Mouse (Mus musculus) neural tube, embryonic 13.5 days (tissue): Measurements from ENCODE around the gene Hspa1l. TPM values are rescaled to one million over a fixed set of nuclear protein-coding genes. Genes with fewer than 3 reads are reported as not detected.

Experiments
- ATAC-seq: fragments of 200-750 bp; cut with Nextera tagmentation; 2 replicates; pipeline ENCODE4 v1.8.0; 2017; ENCODE audit warnings: low read depth, mild to moderate bottlenecking, moderate TSS enrichment, moderate library complexity
- H3K27ac ChIP-seq: fragments of 300-500 bp; sonication (generic); replicated peaks from 2 replicates; pipeline ENCODE4 v1.5.1; 2015; ENCODE audit warnings: moderate library complexity, mild to moderate bottlenecking, inconsistent platforms
- H3K27me3 ChIP-seq: fragments of 300-500 bp; sonication (generic); 2 replicates; pipeline ENCODE4 v1.6.1; 2015; ENCODE audit warnings: mild to moderate bottlenecking, inconsistent platforms
- H3K36me3 ChIP-seq: fragments of 300-500 bp; sonication (generic); 2 replicates; pipeline ENCODE4 v1.6.1; 2015; ENCODE audit warnings: mild to moderate bottlenecking, inconsistent platforms
- H3K4me1 ChIP-seq: fragments of 300-500 bp; sonication (generic); replicated peaks from 2 replicates; pipeline ENCODE4 v1.6.1; 2015; ENCODE audit warnings: inconsistent platforms
- H3K4me2 ChIP-seq: fragments of 300-500 bp; sonication (generic); 2 replicates; pipeline ENCODE4 v1.6.1; 2015; ENCODE audit warnings: inconsistent platforms, mild to moderate bottlenecking, moderate library complexity
- H3K4me3 ChIP-seq: fragments of 300-500 bp; sonication (generic); 2 replicates; pipeline ENCODE4 v1.5.1; 2015; ENCODE audit warnings: mild to moderate bottlenecking, inconsistent platforms
- H3K9ac ChIP-seq: fragments of 300-500 bp; sonication (generic); 2 replicates; pipeline ENCODE4 v1.6.1; 2015; ENCODE audit warnings: moderate library complexity, mild to moderate bottlenecking, inconsistent platforms
- H3K9me3 ChIP-seq: fragments of 300-500 bp; sonication (generic); 2 replicates; pipeline ENCODE4 v1.6.1; 2016; ENCODE audit warnings: inconsistent platforms
- WGBS: fragments of 180-500 bp; shearing (Covaris S2); methylation state at CpG from one replicate; pipeline ENCODE4 v1.1.7; 2015; 5-methylcytosine and 5-hydroxymethylcytosine counted together
- polyA plus RNA-seq: library from polyadenylated mRNA; unstranded; fragments of >200 nt; fragmentation: Nextera tagmentation; extraction: Ambion mirVana; gene quantifications from 2 replicates; pipeline ENCODE4 v1.2.1, GENCODE M21; 2015

Gene Hspa1l
- polyA plus RNA-seq, 1 experiment from 2014 or later: 1.5 TPM

DNA sequence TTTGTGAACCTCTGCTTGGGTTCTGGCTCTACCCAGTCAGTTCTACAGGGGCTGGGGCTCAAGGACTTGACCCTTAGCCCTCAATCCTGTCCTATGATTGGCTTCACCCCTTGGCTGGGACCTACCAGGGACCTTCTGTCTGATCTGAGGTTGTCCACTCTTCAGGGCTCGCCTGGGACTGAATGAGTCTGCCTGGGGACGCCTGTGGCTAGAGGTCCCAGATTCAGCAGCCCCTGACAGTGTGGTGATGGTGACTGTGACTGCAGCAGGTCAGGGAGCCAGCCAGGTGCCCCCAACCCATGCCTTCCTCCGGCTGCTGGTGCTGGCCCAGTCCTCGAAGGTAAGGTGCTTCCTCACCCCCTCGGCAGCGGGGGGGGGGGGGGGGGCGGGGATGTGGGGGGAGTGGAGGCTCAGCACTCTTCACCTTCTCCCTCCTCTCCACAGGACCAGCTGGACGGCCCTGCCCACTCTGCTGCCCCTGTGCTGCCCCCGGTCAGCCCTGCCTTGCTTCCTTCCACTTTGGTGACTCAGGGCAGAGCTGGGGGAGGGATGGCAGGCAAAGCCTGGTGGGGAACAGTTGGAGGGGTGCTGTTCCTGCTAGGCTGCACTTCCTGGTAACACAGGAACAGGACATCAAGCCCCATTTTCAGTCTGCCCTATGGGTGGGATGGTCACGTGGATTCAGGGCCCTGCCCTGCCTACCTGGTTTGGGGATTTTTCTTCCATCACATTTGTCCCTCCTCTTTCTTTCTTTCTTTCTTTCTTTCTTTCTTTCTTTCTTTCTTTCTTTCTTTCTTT lies 52.4 kb downstream of the Hspa1l start:
- H3K27me3 ChIP-seq: no peaks in the 10 kb centered on the region
- peaks cover 43% of the 10 kb centered on the region for H3K4me1 ChIP-seq
- H3K4me3 ChIP-seq: no peak overlapping the region
- no peaks in the 10 kb centered on the region for H3K9me3 ChIP-seq
- H3K36me3 ChIP-seq: no peaks in the 10 kb centered on the region
- no peak overlapping the region for H3K4me2 ChIP-seq
- 63% methylated on average over 7 of the region's 10 CpGs for WGBS
- H3K27ac ChIP-seq: no peak overlapping the region
- 0 out of 2 replicates have a peak overlapping the region, but pooled peaks have one; percentile 5 for H3K9ac ChIP-seq
- ATAC-seq: no peak

DNA sequence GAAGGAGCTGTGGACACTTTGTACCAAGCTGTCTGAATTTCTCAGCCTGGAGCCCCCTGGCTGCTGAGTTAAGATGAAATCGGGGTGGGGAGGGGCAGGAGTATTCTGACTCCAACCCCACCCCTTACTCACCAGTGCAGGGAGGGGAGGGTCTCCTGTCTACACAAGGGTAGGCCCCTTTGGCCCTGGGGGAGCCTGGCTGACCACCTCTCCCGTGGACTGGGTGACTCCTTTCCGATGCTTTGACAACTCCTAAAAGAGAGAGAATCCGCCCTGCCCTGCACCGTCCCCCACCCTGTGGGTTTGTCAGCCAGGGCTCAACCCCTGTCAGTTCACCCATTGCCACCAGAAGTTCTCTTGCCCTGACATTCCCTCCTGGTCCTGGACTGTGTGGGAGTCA lies 53.7 kb downstream of the Hspa1l start:
- 81% methylated on average over 5 of the region's 5 CpGs for WGBS
- no peak overlapping the region for H3K9ac ChIP-seq
- H3K9me3 ChIP-seq: no peaks in the 10 kb centered on the region
- H3K27ac ChIP-seq: no peak overlapping the region
- H3K4me3 ChIP-seq: no peak overlapping the region
- H3K27me3 ChIP-seq: no peaks in the 10 kb centered on the region
- H3K4me1 ChIP-seq: peaks cover 40% of the 10 kb centered on the region
- no peak for ATAC-seq
- H3K36me3 ChIP-seq: no peaks in the 10 kb centered on the region
- no peak overlapping the region for H3K4me2 ChIP-seq

DNA sequence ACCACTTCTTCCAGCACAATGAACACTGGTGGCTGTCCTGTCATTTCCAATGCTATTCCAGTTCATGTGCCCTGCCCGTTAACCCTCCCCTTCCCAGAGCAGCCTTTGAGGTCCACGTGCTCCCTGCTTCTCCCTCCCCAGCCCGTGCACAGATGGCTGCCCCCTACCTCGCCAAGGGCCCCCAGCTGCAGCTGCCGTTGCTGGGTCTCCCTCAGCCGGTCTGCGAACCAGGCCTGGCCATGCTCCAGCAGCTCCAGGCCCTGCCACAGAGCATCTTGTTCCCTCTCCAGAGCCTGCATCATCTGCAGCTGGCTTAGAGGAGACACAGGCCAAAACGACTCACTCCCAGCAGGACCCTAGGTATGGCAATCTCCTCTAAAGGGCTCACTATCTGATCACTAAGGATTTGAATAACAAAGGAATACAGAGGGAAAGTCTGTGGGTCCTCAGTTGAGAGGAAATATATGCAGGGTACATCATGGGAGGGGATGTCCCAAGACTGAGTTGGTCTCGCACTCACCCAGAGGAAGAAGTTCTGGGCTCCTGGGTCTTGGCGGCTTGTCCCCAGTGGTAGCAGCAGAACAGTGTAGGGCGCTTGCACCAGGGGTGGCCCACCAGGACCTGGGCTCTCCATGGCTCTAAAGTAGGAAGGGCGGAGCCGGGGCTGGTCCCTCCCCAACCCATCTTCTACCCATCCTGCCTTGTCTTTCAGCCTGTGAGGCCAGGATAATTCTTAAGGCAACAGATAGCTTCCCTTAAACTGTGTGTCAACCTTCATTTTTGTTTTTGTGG lies 55.0 kb downstream of the Hspa1l start, which contains the start of gene Sapcd1:
Sapcd1 (minus strand) TSS at position 740 of the 792 bp plus-strand sequence.
- peak within 1 kb of the TSS; percentile 35 for H3K9ac ChIP-seq
- H3K4me2 ChIP-seq: peak within 1 kb of the TSS; percentile 25; the same call in 1 of the 2 replicates
- no peaks in the 10 kb centered on the region for H3K36me3 ChIP-seq
- H3K4me1 ChIP-seq: peaks cover 34% of the 10 kb centered on the region
- peak; percentile 74 for ATAC-seq
- H3K27me3 ChIP-seq: no peaks in the 10 kb centered on the region
- H3K9me3 ChIP-seq: no peaks in the 10 kb centered on the region
- H3K27ac ChIP-seq: peak within 1 kb of the TSS; percentile 68
- WGBS: 27% methylated on average over 13 of the region's 13 CpGs
- no peak within 1 kb of the TSS for H3K4me3 ChIP-seq

DNA sequence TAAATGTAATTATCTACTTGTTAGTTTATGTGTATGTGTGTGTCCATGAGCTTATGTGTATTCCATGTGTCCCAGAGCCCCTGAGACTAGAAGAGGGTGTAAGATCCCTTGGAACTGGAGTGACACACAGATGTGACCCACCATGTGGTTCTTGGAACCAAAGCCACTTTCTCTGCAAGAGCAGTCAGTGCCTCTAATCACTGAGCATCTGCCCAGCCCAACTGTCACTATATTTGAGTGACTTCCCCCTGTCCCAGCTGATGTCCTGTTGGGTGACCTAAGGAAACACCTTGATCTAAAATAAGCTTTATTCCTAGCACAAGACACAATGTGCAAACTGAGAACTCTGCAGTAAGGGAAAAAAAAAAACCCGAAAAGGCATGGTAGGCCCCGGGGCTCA lies 55.8 kb downstream of the Hspa1l start:
- 89% methylated on average over 2 of the region's 2 CpGs for WGBS
- Histone ChIP-seq H3K36me3 (no peaks in the 10 kb centered on the region), H3K4me3 (no peak overlapping the region), H3K27ac (peak overlapping the region; percentile 68; the same call in 1 of the 2 replicates), H3K4me2 (no peak overlapping the region), H3K4me1 (peaks cover 34% of the 10 kb centered on the region), H3K9ac (no peak overlapping the region), H3K9me3 (no peaks in the 10 kb centered on the region), H3K27me3 (no peaks in the 10 kb centered on the region)
- no peak for ATAC-seq

Other genes starting within 250 kb of the Hspa1l start
- not detected in 2 replicates for gene C4b, start 228.8 kb upstream of the Hspa1l start, polyA plus RNA-seq
- gene Cyp21a1, start 168.1 kb upstream of the Hspa1l start, polyA plus RNA-seq: not detected in 2 replicates
- gene Stk19, start 135.8 kb upstream of the Hspa1l start, polyA plus RNA-seq: 31.6 and 34.2 TPM in 2 replicates
- 63.0 and 63.2 TPM in 2 replicates for gene Dxo, start 135.7 kb upstream of the Hspa1l start, polyA plus RNA-seq
- gene Skiv2l, start 122.5 kb upstream of the Hspa1l start, polyA plus RNA-seq: 49.7 and 57.1 TPM in 2 replicates
- gene Nelfe, start 122.3 kb upstream of the Hspa1l start, polyA plus RNA-seq: 81.6 and 90.5 TPM in 2 replicates
- gene Cfb, start 110.2 kb upstream of the Hspa1l start, polyA plus RNA-seq: 1.8 and 2.9 TPM in 2 replicates
- gene Zbtb12, start 93.2 kb upstream of the Hspa1l start, polyA plus RNA-seq: 9.5 and 10.4 TPM in 2 replicates
- not detected in 2 replicates for gene Gm20547, start 90.7 kb upstream of the Hspa1l start, polyA plus RNA-seq
- 0.99 and 2.1 TPM in 2 replicates for gene C2, start 74.4 kb upstream of the Hspa1l start, polyA plus RNA-seq
- gene Ehmt2, start 74.2 kb upstream of the Hspa1l start, polyA plus RNA-seq: 86.8 and 88.7 TPM in 2 replicates
- gene Slc44a4, start 58.2 kb upstream of the Hspa1l start, polyA plus RNA-seq: not detected in 2 replicates
- 30.2 and 30.6 TPM in 2 replicates for gene Neu1, start 41.5 kb upstream of the Hspa1l start, polyA plus RNA-seq
- 0.38 and 0.47 TPM in 2 replicates for gene Hspa1b, start 13.5 kb upstream of the Hspa1l start, polyA plus RNA-seq
- gene Gm20481, start 2.8 kb upstream of the Hspa1l start, polyA plus RNA-seq: not detected in 2 replicates
- gene Hspa1a, start 547 bp upstream of the Hspa1l start, polyA plus RNA-seq: 6.0 and 6.3 TPM in 2 replicates
- 99.4 and 99.8 TPM in 2 replicates for gene Lsm2, start 9.2 kb downstream of the Hspa1l start, polyA plus RNA-seq
- gene Vars, start 28.3 kb downstream of the Hspa1l start, polyA plus RNA-seq: 57.9 and 58.2 TPM in 2 replicates
- gene Vwa7, start 43.9 kb downstream of the Hspa1l start, polyA plus RNA-seq: 0.17 and 0.18 TPM in 2 replicates
- 2.5 and 2.6 TPM in 2 replicates for gene Sapcd1, start 55.3 kb downstream of the Hspa1l start, polyA plus RNA-seq
- 2.8 and 3.1 TPM in 2 replicates for gene Msh5, start 74.0 kb downstream of the Hspa1l start, polyA plus RNA-seq
- 132 and 145 TPM in 2 replicates for gene Clic1, start 77.3 kb downstream of the Hspa1l start, polyA plus RNA-seq
- gene Ddah2, start 86.3 kb downstream of the Hspa1l start, polyA plus RNA-seq: 417 and 431 TPM in 2 replicates
- gene Ly6g6c, start 92.7 kb downstream of the Hspa1l start, polyA plus RNA-seq: 0.54 TPM in 1 of 2 replicates, not detected in the other
- gene Mpig6b, start 93.5 kb downstream of the Hspa1l start, polyA plus RNA-seq: 0.28 and 0.38 TPM in 2 replicates
- gene Ly6g6e, start 104.2 kb downstream of the Hspa1l start, polyA plus RNA-seq: 0.46 and 0.55 TPM in 2 replicates
- 0.95 and 1.8 TPM in 2 replicates for gene Ly6g6d, start 105.4 kb downstream of the Hspa1l start, polyA plus RNA-seq
- gene Ly6g6f, start 112.9 kb downstream of the Hspa1l start, polyA plus RNA-seq: 0.44 and 0.68 TPM in 2 replicates
- gene Abhd16a, start 116.6 kb downstream of the Hspa1l start, polyA plus RNA-seq: 98.2 and 104 TPM in 2 replicates
- not detected in 2 replicates for gene Ly6g5c, start 135.6 kb downstream of the Hspa1l start, polyA plus RNA-seq
- 1.4 and 1.7 TPM in 2 replicates for gene Ly6g5b, start 142.7 kb downstream of the Hspa1l start, polyA plus RNA-seq
- 20.9 and 25.5 TPM in 2 replicates for gene Gpank1, start 148.8 kb downstream of the Hspa1l start, polyA plus RNA-seq
- 333 and 339 TPM in 2 replicates for gene Csnk2b, start 149.3 kb downstream of the Hspa1l start, polyA plus RNA-seq
- 8.9 and 10.6 TPM in 2 replicates for gene D17H6S53E, start 153.7 kb downstream of the Hspa1l start, polyA plus RNA-seq
- 0.61 and 0.77 TPM in 2 replicates for gene Apom, start 159.3 kb downstream of the Hspa1l start, polyA plus RNA-seq
- gene Bag6, start 162.5 kb downstream of the Hspa1l start, polyA plus RNA-seq: 67.1 and 75.0 TPM in 2 replicates
- gene Prrc2a, start 192.2 kb downstream of the Hspa1l start, polyA plus RNA-seq: 178 and 185 TPM in 2 replicates
- gene Aif1, start 203.4 kb downstream of the Hspa1l start, polyA plus RNA-seq: 11.4 and 12.7 TPM in 2 replicates
- gene Lst1, start 215.7 kb downstream of the Hspa1l start, polyA plus RNA-seq: 7.8 and 8.9 TPM in 2 replicates
- gene Ltb, start 221.7 kb downstream of the Hspa1l start, polyA plus RNA-seq: 0.22 and 0.58 TPM in 2 replicates
- 0.13 TPM in 1 of 2 replicates, not detected in the other for gene Tnf, start 229.3 kb downstream of the Hspa1l start, polyA plus RNA-seq
- 0.42 TPM in 1 of 2 replicates, not detected in the other for gene Lta, start 232.6 kb downstream of the Hspa1l start, polyA plus RNA-seq
- 0.56 TPM in 1 of 2 replicates, not detected in the other for gene Gm16181, start 248.1 kb downstream of the Hspa1l start, polyA plus RNA-seq